Mouse (Mus musculus) ES-E14 (cell line): Measurements from ENCODE around the gene Ppp4r3a. TPM values are rescaled to one million over a fixed set of nuclear protein-coding genes. Genes with fewer than 3 reads are reported as not detected.

ENCODE experiments used
- DNase-seq: peaks from one replicate; pipeline ENCODE4 v3.0.0-alpha.2; 2013; ENCODE audit warnings: low read depth, low spot score
- H3K27ac ChIP-seq: 2 replicates; pipeline ENCODE4 v1.5.1; 2012; ENCODE audit warnings: low read depth, mild to moderate bottlenecking, low read length, moderate library complexity, mixed read lengths; ENCODE audit not compliant: poor library complexity, insufficient read depth, severe bottlenecking
- H3K36me3 ChIP-seq: 2 replicates; pipeline ENCODE4 v1.6.1; 2012; ENCODE audit warnings: mild to moderate bottlenecking, low read length, moderate library complexity, mixed read lengths; ENCODE audit not compliant: control insufficient read depth, poor library complexity, insufficient read depth, severe bottlenecking
- H3K4me1 ChIP-seq, 2 experiments: fragments of 150-350 bp in 1 of 2; sonication (generic) in 1 of 2; 2 replicates each; pipeline ENCODE4 v1.6.1; 2012; ENCODE audit warnings: low read length in 2 of 2, mild to moderate bottlenecking in 1 of 2, mixed read lengths in 1 of 2; ENCODE audit not compliant: control insufficient read depth in 2 of 2, insufficient read depth in 2 of 2, poor library complexity in 1 of 2
- H3K4me3 ChIP-seq, 2 experiments: fragments of 150-350 bp in 1 of 2; sonication (generic) in 1 of 2; 2 replicates each; pipeline ENCODE4 v1.5.1; 2012; ENCODE audit warnings: low read length in 2 of 2, low read depth in 1 of 2, mild to moderate bottlenecking in 1 of 2, mixed read lengths in 1 of 2; ENCODE audit not compliant: insufficient read depth in 1 of 2, poor library complexity in 1 of 2, severe bottlenecking in 1 of 2
- H3K9ac ChIP-seq: 2 replicates; pipeline ENCODE4 v1.6.1; 2012; ENCODE audit warnings: low read depth, mild to moderate bottlenecking, low read length, mixed read lengths; ENCODE audit not compliant: poor library complexity, insufficient read depth, severe bottlenecking
- H3K9me3 ChIP-seq: fragments of 150-350 bp; sonication (generic); 2 replicates; pipeline ENCODE4 v1.6.1; 2012; ENCODE audit warnings: low read depth, mild to moderate bottlenecking, low read length; ENCODE audit not compliant: control insufficient read depth, insufficient read depth
- CHD2 ChIP-seq: IDR thresholded peaks from 2 replicates; pipeline ENCODE4 v1.6.1; 2014; ENCODE audit warnings: mild to moderate bottlenecking, low read depth, low read length, inconsistent platforms
- HCFC1 ChIP-seq: IDR thresholded peaks from 2 replicates; pipeline ENCODE4 v1.6.1; 2012; ENCODE audit warnings: low read length, inconsistent platforms, borderline replicate concordance; ENCODE audit not compliant: insufficient read depth
- MAFK ChIP-seq: IDR thresholded peaks from 2 replicates; pipeline ENCODE4 v1.6.1; 2014; ENCODE audit warnings: mild to moderate bottlenecking, low read depth, low read length, inconsistent platforms; ENCODE audit not compliant: insufficient read depth
- ZC3H11A ChIP-seq: IDR thresholded peaks from 2 replicates; pipeline ENCODE4 v1.6.1; 2012; ENCODE audit warnings: low read depth, mild to moderate bottlenecking, inconsistent platforms, low read length, borderline replicate concordance
- ZNF384 ChIP-seq: IDR thresholded peaks from 2 replicates; pipeline ENCODE4 v1.6.1; 2012; ENCODE audit warnings: low read depth, low read length, inconsistent platforms
- in situ Hi-C, 2 experiments: fragments of 600-800 bp; cut with MboI; formaldehyde crosslinking; loops; one replicate each; pipeline ENCODE4 v1.15.1; 2025; ENCODE audit warnings: low sequenced_read_pairs in 2 of 2, inconsistent platforms in 1 of 2; ENCODE audit not compliant: unreplicated experiment in 2 of 2
- total RNA-seq: library from RNA; depleted of rRNA; stranded (reverse); fragments of 300-350 nt; gene quantifications from 2 replicates; pipeline ENCODE4 v1.2.3, GENCODE M21; 2012

The Ppp4r3a gene
- total RNA-seq, 1 experiment = 87.1 TPM

- peaks cover 13% of the 10 kb centered on the region for H3K36me3 ChIP-seq
- in situ Hi-C loops = no loop called here
Observed at GRCm38 (mm10) chr12:101066329-101066728, 17.2 kb downstream of the Ppp4r3a start.

DNA sequence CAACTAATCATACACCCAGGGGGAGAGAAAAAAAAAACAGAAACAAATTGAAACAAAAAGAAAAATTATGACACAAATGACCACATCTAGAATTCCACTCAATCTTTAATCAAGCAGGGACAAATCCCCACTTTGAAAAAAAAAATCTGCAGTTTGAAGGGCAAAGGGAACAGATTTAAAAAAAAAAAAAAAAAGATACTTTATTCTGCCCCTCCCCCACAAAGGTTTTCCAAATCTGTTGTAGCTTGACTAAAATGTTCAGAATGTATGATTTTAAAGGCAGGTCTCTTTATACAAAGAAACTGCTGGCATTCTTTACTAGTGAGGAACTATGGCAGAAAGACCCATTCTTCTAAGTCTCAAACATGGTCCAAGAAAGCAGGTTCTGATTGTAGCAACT lies 43.5 kb downstream of the Ppp4r3a start:
- Histone ChIP-seq H3K27ac (no peak overlapping the region), H3K9ac (no peak overlapping the region), H3K36me3 (peaks cover 23% of the 10 kb centered on the region), H3K9me3 (no peaks in the 10 kb centered on the region), H3K4me3 (no peak overlapping the region), H3K4me1 (no peaks in the 10 kb centered on the region)
- DNase-seq = no peak
- peak; percentile 56; the same call in 1 of the 2 replicates for TF ChIP-seq ZNF384
- TF ChIP-seq CHD2 = no peak
- in situ Hi-C loops = no loop called here

More at GRCm38 (mm10) chr12:101066329-101066728, 17.2 kb downstream of the Ppp4r3a start:
- Histone ChIP-seq H3K27ac (no peak overlapping the region), H3K4me1 (no peaks in the 10 kb centered on the region), H3K4me3 (no peak overlapping the region), H3K9ac (no peak overlapping the region), H3K9me3 (no peaks in the 10 kb centered on the region)
- TF ChIP-seq MAFK (no peak), HCFC1 (no peak), CHD2 (no peak), ZC3H11A (no peak), ZNF384 (no peak)
- DNase-seq = no peak

GRCm38 (mm10) chr12:101028954-101029731 lies 54.4 kb downstream of the Ppp4r3a start, which contains the start of gene Ccdc88c:
Ccdc88c (minus strand) TSS chr12:101029056.
- H3K9me3 ChIP-seq = no peaks in the 10 kb centered on the region
- H3K4me1 ChIP-seq = peaks cover 2 to 19% of the 10 kb centered on the region in 2 experiments; a peak in 2 of 4 replicates
- in situ Hi-C loops = loop anchor here in 1 of 2 experiments (5.0 kb wide), 1 partner anchor 77 kb away; no protein-coding TSS in a partner anchor
- H3K27ac ChIP-seq = peak within 1 kb of the TSS; percentile 61
- peak within 1 kb of the TSS; percentile 93 for H3K9ac ChIP-seq
- peaks cover 2% of the 10 kb centered on the region; the same call in 1 of the 2 replicates for H3K36me3 ChIP-seq
- H3K4me3 ChIP-seq = peak within 1 kb of the TSS; percentile 85 to 97
- TF ChIP-seq ZC3H11A = peak; percentile 83
- TF ChIP-seq MAFK = 0 out of 2 replicates have a peak, but pooled peaks have one; percentile 40
- TF ChIP-seq CHD2 = no peak
- 0 out of 2 replicates have a peak, but pooled peaks have one; percentile 20 for TF ChIP-seq ZNF384
- TF ChIP-seq HCFC1 = no peak; the same call in 1 of the 2 replicates
- DNase-seq = peak; percentile 77

DNA sequence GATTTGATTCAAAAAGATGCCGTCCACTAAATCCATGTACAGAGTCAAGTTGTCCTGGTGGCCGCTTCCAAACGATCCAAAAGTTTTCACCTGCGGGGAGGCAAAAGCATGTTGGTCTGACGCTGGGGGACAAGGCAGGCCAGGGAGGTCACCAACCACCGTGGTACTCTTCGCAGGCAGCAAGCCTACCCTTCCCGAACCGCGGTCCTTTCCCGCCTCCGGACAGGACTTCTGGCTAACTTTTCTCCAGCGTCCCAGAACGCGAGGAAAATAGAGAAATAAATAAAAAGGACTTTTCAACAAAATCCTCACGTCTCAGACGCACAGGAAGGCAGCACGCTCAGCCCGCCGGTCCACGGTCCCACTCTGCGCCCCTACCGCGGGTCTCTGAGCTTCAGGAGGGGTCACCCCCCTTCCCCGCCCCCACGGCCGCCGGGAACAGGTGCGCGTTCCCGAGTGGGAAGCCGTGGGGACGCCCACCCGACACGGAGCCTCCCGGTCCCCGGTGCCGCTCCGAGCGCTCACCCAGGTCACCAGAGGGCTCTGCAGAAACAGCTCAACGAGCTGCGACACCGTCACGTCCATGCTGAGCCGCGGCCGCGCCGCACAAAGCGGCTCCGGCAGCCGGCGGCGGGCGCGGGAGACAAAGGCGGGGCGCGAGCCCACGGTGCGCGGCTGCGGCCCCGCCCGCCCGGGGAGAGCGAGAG lies 55.1 kb downstream of the Ppp4r3a start:
- in situ Hi-C loops = loop anchor here in 1 of 2 experiments (5.0 kb wide), 1 partner anchor 76 kb away; no protein-coding TSS in a partner anchor
- H3K9me3 ChIP-seq = no peaks in the 10 kb centered on the region
- H3K4me1 ChIP-seq = peaks cover 2 to 23% of the 10 kb centered on the region in 2 experiments; a peak in 2 of 4 replicates
- peaks cover 2% of the 10 kb centered on the region; the same call in 1 of the 2 replicates for H3K36me3 ChIP-seq
- H3K27ac ChIP-seq = 0 out of 2 replicates have a peak overlapping the region, but pooled peaks have one; percentile 24
- peak overlapping the region; percentile 85 to 97 for H3K4me3 ChIP-seq
- H3K9ac ChIP-seq = peak overlapping the region; percentile 93
- no peak for TF ChIP-seq MAFK
- no peak for TF ChIP-seq CHD2
- DNase-seq = no peak
